Mouse (Mus musculus): Measurements from ENCODE around the gene Slc25a35.

- no peak for TF ChIP-seq CTCF (conservative IDR thresholded peaks at IDR 0.05; ENCODE audit: low read length)
- no peak for TF ChIP-seq POU5F1 (IDR thresholded peaks at IDR 0.05; ENCODE audit: borderline replicate concordance, low read length)
- TF ChIP-seq NANOG (IDR thresholded peaks at IDR 0.05; ENCODE audit: borderline replicate concordance, low read length), result no peak
Measured at GRCm38 (mm10) chr11:69008182-69009121, 40.5 kb downstream of the Slc25a35 start, which contains the start of gene Pfas.

Measured in E14TG2a.4 (cell line).